Mouse (Mus musculus) ES-Bruce4 (cell line): ENCODE measurements at regions not wholly inside any gene's neighbourhood (a gene's known extent, or its start where the extent isn't known, plus 50 kb on each side); places are given as distances from the start of the nearest gene placed in this dataset.

Experiments used
- CTCF ChIP-seq: IDR thresholded peaks from one replicate; pipeline ENCODE4 v1.8.1; 2011; ENCODE audit warnings: low read depth, low read length
- POLR2A ChIP-seq: IDR thresholded peaks from one replicate; pipeline ENCODE4 v1.8.1; 2011; ENCODE audit warnings: low read length; ENCODE audit not compliant: insufficient read depth

DNA sequence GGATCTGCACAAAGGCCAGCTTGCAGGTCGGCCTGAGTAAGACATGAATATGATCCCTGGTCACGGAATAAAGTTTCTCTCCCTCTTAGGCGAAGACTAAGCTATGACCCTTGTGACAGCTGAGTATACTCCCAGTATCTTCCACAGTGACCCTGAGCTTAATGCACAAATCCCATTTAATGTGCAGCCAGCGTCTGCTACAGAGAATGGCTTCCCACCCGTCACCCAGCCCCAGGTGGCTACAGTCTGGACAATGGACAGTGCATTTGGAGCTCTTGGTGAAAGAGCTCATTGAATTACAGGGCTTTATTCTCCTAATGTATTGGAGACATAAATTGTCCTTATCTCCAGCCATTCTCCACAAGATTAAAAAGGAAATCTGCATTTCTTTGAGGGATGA, 454.3 kb upstream of the Fam19a5 start:
- TF ChIP-seq POLR2A (no peak), CTCF (no peak)
